Mouse (Mus musculus) bone marrow, adult 2 months (tissue): ENCODE measurements around the gene Ccl9.

ENCODE experiments used
- CTCF ChIP-seq: fragments of 200-500 bp; IDR thresholded peaks from 2 replicates; pipeline ENCODE4 v1.5.1; 2011; ENCODE audit warnings: low read length, control low read depth; ENCODE audit not compliant: control insufficient read depth, insufficient read depth
- POLR2A ChIP-seq: fragments of 200-500 bp; IDR thresholded peaks from 2 replicates; pipeline ENCODE4 v1.6.1; 2011; ENCODE audit warnings: low read depth, mild to moderate bottlenecking, control low read depth, low read length, borderline replicate concordance; ENCODE audit not compliant: control insufficient read depth

DNA sequence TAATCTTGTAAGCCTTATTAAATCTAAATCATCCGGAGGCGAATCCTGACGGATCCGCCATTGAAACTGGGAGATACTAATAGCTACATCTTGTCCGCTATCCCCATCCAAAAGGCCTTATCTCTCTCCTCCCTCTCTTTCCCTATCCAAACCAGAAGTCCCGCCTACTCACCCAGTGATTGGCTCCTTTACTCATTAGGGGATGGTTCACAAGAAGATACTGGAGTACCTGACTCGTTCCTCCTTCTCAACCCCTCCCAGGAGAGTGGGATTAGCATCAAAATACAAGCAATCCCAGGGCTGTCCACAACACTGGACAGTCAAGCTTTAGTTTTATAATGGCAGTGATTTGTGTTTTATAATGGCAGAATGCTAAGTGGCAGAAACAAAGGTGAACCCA, 11.1 kb downstream of the Ccl9 start:
- no peak for TF ChIP-seq POLR2A
- no peak for TF ChIP-seq CTCF
